Mouse (Mus musculus) MEL (cell line): ENCODE results near the gene Gm527. TPM values are rescaled to one million over a fixed set of nuclear protein-coding genes. Genes with fewer than 3 reads are reported as not detected.

Source experiments
- DNase-seq: peaks from one replicate; pipeline ENCODE4 v3.0.0; 2011; ENCODE audit warnings: low read depth, low spot score
- H3K27ac ChIP-seq: 2 replicates; pipeline ENCODE4 v1.5.1; 2012; ENCODE audit warnings: low read depth, mild to moderate bottlenecking, control low read depth, low read length, moderate library complexity; ENCODE audit not compliant: control insufficient read depth
- H3K27me3 ChIP-seq, 2 experiments: fragments of 150-350 bp in 1 of 2; sonication (generic) in 1 of 2; 2 replicates each; pipeline ENCODE4 v1.6.1; 2012; ENCODE audit warnings: low read length in 2 of 2, mild to moderate bottlenecking in 2 of 2, improper control_type of control experiment in 1 of 2, moderate library complexity in 1 of 2; ENCODE audit not compliant: insufficient read depth in 2 of 2, control insufficient read depth in 1 of 2
- H3K36me3 ChIP-seq, 2 experiments: 2 replicates each; pipeline ENCODE4 v1.6.1; 2012 to 2014; ENCODE audit warnings: low read length in 2 of 2, improper control_type of control experiment in 1 of 2, inconsistent platforms in 1 of 2, mild to moderate bottlenecking in 1 of 2; ENCODE audit not compliant: insufficient read depth in 2 of 2, control insufficient read depth in 1 of 2
- H3K4me1 ChIP-seq, 2 experiments: fragments of 150-350 bp in 1 of 2; sonication (generic) in 1 of 2; 2 replicates each; pipeline ENCODE4 v1.6.1; 2012; ENCODE audit warnings: low read length in 2 of 2, improper control_type of control experiment in 1 of 2, mild to moderate bottlenecking in 1 of 2; ENCODE audit not compliant: insufficient read depth in 2 of 2, control insufficient read depth in 1 of 2
- H3K4me3 ChIP-seq, 2 experiments: fragments of 150-350 bp in 1 of 2; sonication (generic) in 1 of 2; 2 replicates each; pipeline ENCODE4 v1.5.1; 2012; ENCODE audit warnings: low read depth in 2 of 2, low read length in 2 of 2, mild to moderate bottlenecking in 2 of 2, moderate library complexity in 2 of 2, control low read depth in 1 of 2, improper control_type of control experiment in 1 of 2; ENCODE audit not compliant: control insufficient read depth in 1 of 2, insufficient read depth in 1 of 2
- H3K79me2 ChIP-seq: 2 replicates; pipeline ENCODE4 v1.6.1; 2012; ENCODE audit warnings: mild to moderate bottlenecking, low read length, moderate library complexity; ENCODE audit not compliant: control insufficient read depth, poor library complexity, insufficient read depth
- H3K9ac ChIP-seq: 2 replicates; pipeline ENCODE4 v1.6.1; 2012; ENCODE audit warnings: low read depth, mild to moderate bottlenecking, control low read depth, low read length, moderate library complexity; ENCODE audit not compliant: control insufficient read depth, poor library complexity, severe bottlenecking
- H3K9me3 ChIP-seq: fragments of 150-350 bp; sonication (generic); replicated peaks from 2 replicates; pipeline ENCODE4 v1.6.1; 2012; ENCODE audit warnings: mild to moderate bottlenecking, low read length, improper control_type of control experiment, moderate library complexity; ENCODE audit not compliant: insufficient read depth
- BHLHE40 ChIP-seq: IDR thresholded peaks from 2 replicates; pipeline ENCODE4 v1.6.1; 2012; ENCODE audit warnings: low read depth, mild to moderate bottlenecking, inconsistent platforms, low read length, improper control_type of control experiment, borderline replicate concordance
- CHD1 ChIP-seq: IDR thresholded peaks from 2 replicates; pipeline ENCODE4 v1.6.1; 2012; ENCODE audit warnings: low read depth, mild to moderate bottlenecking, inconsistent platforms, low read length, improper control_type of control experiment
- CTCF ChIP-seq, 3 experiments: IDR thresholded peaks in 2 of 3; conservative IDR thresholded peaks in 1 of 3; 2 replicates each; pipeline ENCODE4 v1.5.1; 2011 to 2012; ENCODE audit warnings: low read length in 3 of 3, low read depth in 2 of 3, mild to moderate bottlenecking in 2 of 3, improper control_type of control experiment in 1 of 3, inconsistent platforms in 1 of 3, mixed read lengths in 1 of 3, moderate library complexity in 1 of 3; ENCODE audit not compliant: control insufficient read depth in 1 of 3, insufficient read depth in 1 of 3, poor library complexity in 1 of 3, severe bottlenecking in 1 of 3
- E2F4 ChIP-seq: IDR thresholded peaks from 2 replicates; pipeline ENCODE4 v1.6.1; 2011; ENCODE audit warnings: low read depth, low read length, improper control_type of control experiment, borderline replicate concordance
- ELF1 ChIP-seq: IDR thresholded peaks from 2 replicates; pipeline ENCODE4 v1.6.1; 2014; ENCODE audit warnings: low read depth, mild to moderate bottlenecking, inconsistent platforms, low read length, improper control_type of control experiment, moderate library complexity
- EP300 ChIP-seq, 2 experiments: IDR thresholded peaks; 2 replicates each; pipeline ENCODE4 v1.6.1; 2011; ENCODE audit warnings: improper control_type of control experiment in 2 of 2, low read length in 2 of 2, low read depth in 1 of 2, mild to moderate bottlenecking in 1 of 2
- ETS1 ChIP-seq: IDR thresholded peaks from 2 replicates; pipeline ENCODE4 v1.6.1; 2012; ENCODE audit warnings: low read depth, mild to moderate bottlenecking, inconsistent platforms, low read length, improper control_type of control experiment, moderate library complexity
- GABPA ChIP-seq: IDR thresholded peaks from 2 replicates; pipeline ENCODE4 v1.6.1; 2012; ENCODE audit warnings: low read depth, mild to moderate bottlenecking, inconsistent platforms, low read length, improper control_type of control experiment, moderate library complexity
- GATA1 ChIP-seq: IDR thresholded peaks from 2 replicates; pipeline ENCODE4 v1.6.1; 2011; ENCODE audit warnings: low read depth, low read length, improper control_type of control experiment
- HCFC1 ChIP-seq: IDR thresholded peaks from 2 replicates; pipeline ENCODE4 v1.6.1; 2012; ENCODE audit warnings: low read depth, mild to moderate bottlenecking, inconsistent platforms, low read length, improper control_type of control experiment, moderate library complexity
- JUND ChIP-seq: IDR thresholded peaks from 2 replicates; pipeline ENCODE4 v1.6.1; 2011; ENCODE audit warnings: low read depth, mild to moderate bottlenecking, improper control_type of control experiment, low read length
- KAT2A ChIP-seq: conservative IDR thresholded peaks from 2 replicates; pipeline ENCODE4 v1.6.1; 2012; ENCODE audit warnings: low read depth, low read length, improper control_type of control experiment, inconsistent platforms
- MAFK ChIP-seq: IDR thresholded peaks from 2 replicates; pipeline ENCODE4 v1.6.1; 2011; ENCODE audit warnings: low read depth, mild to moderate bottlenecking, low read length, improper control_type of control experiment, borderline replicate concordance
- MAX ChIP-seq: IDR thresholded peaks from 2 replicates; pipeline ENCODE4 v1.6.1; 2011; ENCODE audit warnings: low read length, improper control_type of control experiment
- MAZ ChIP-seq: IDR thresholded peaks from 2 replicates; pipeline ENCODE4 v1.6.1; 2012; ENCODE audit warnings: low read depth, mild to moderate bottlenecking, inconsistent platforms, low read length, improper control_type of control experiment
- MEF2A ChIP-seq: IDR thresholded peaks from 2 replicates; pipeline ENCODE4 v1.6.1; 2014; ENCODE audit warnings: low read depth, mild to moderate bottlenecking, inconsistent platforms, low read length, improper control_type of control experiment; ENCODE audit not compliant: poor library complexity, insufficient replicate concordance, severe bottlenecking; ENCODE audit errors: extremely low read depth
- MXI1 ChIP-seq: IDR thresholded peaks from 2 replicates; pipeline ENCODE4 v1.6.1; 2011; ENCODE audit warnings: mild to moderate bottlenecking, low read depth, low read length, improper control_type of control experiment
- MYB ChIP-seq: IDR thresholded peaks from 2 replicates; pipeline ENCODE4 v1.6.1; 2011; ENCODE audit warnings: mild to moderate bottlenecking, low read depth, low read length, improper control_type of control experiment
- MYC ChIP-seq: IDR thresholded peaks from 2 replicates; pipeline ENCODE4 v1.6.1; 2011; ENCODE audit warnings: low read depth, mild to moderate bottlenecking, low read length, improper control_type of control experiment, moderate library complexity
- NRF1 ChIP-seq: IDR thresholded peaks from 2 replicates; pipeline ENCODE4 v1.6.1; 2014; ENCODE audit warnings: low read depth, mild to moderate bottlenecking, inconsistent platforms, low read length, improper control_type of control experiment, moderate library complexity; ENCODE audit not compliant: poor library complexity, insufficient read depth, severe bottlenecking
- POLR2A ChIP-seq, 2 experiments: IDR thresholded peaks; 2 replicates each; pipeline ENCODE4 v1.6.1; 2011 to 2012; ENCODE audit warnings: low read length in 2 of 2, mild to moderate bottlenecking in 2 of 2, control low read depth in 1 of 2, improper control_type of control experiment in 1 of 2, low read depth in 1 of 2, moderate library complexity in 1 of 2; ENCODE audit not compliant: control insufficient read depth in 1 of 2, insufficient read depth in 1 of 2, poor library complexity in 1 of 2
- POLR2AphosphoS5 ChIP-seq: IDR thresholded peaks from 2 replicates; pipeline ENCODE4 v1.6.1; 2012; ENCODE audit warnings: low read depth, borderline replicate concordance, mild to moderate bottlenecking, inconsistent platforms, low read length, moderate library complexity, mixed read lengths
- RCOR1 ChIP-seq: IDR thresholded peaks from 2 replicates; pipeline ENCODE4 v1.6.1; 2012; ENCODE audit warnings: low read depth, mild to moderate bottlenecking, inconsistent platforms, low read length, improper control_type of control experiment
- SIN3A ChIP-seq: IDR thresholded peaks from 2 replicates; pipeline ENCODE4 v1.6.1; 2012; ENCODE audit warnings: low read length, improper control_type of control experiment, inconsistent platforms
- SMC3 ChIP-seq: IDR thresholded peaks from 2 replicates; pipeline ENCODE4 v1.6.1; 2011; ENCODE audit warnings: low read depth, low read length, improper control_type of control experiment
- TAL1 ChIP-seq: IDR thresholded peaks from 2 replicates; pipeline ENCODE4 v1.6.1; 2012; ENCODE audit warnings: mild to moderate bottlenecking, inconsistent platforms, low read length, moderate library complexity, mixed read lengths
- TBP ChIP-seq: IDR thresholded peaks from 2 replicates; pipeline ENCODE4 v1.8.0; 2011; ENCODE audit warnings: low read depth, low read length, improper control_type of control experiment
- TCF12 ChIP-seq: IDR thresholded peaks from 2 replicates; pipeline ENCODE4 v1.6.1; 2014; ENCODE audit warnings: low read depth, mild to moderate bottlenecking, inconsistent platforms, low read length, improper control_type of control experiment, moderate library complexity
- UBTF ChIP-seq: IDR thresholded peaks from 2 replicates; pipeline ENCODE4 v1.6.1; 2012; ENCODE audit warnings: low read depth, mild to moderate bottlenecking, inconsistent platforms, low read length, improper control_type of control experiment, moderate library complexity, borderline replicate concordance; ENCODE audit not compliant: insufficient read depth
- USF1 ChIP-seq: IDR thresholded peaks from 2 replicates; pipeline ENCODE4 v1.6.1; 2014; ENCODE audit warnings: low read depth, mild to moderate bottlenecking, inconsistent platforms, low read length, improper control_type of control experiment, moderate library complexity
- USF2 ChIP-seq, 2 experiments: IDR thresholded peaks; 2 replicates each; pipeline ENCODE4 v1.6.1; 2011 to 2012; ENCODE audit warnings: improper control_type of control experiment in 2 of 2, low read length in 2 of 2, borderline replicate concordance in 1 of 2, inconsistent platforms in 1 of 2, low read depth in 1 of 2, mild to moderate bottlenecking in 1 of 2; ENCODE audit not compliant: insufficient read depth in 1 of 2
- ZKSCAN1 ChIP-seq: IDR thresholded peaks from 2 replicates; pipeline ENCODE4 v1.6.1; 2012; ENCODE audit warnings: low read depth, mild to moderate bottlenecking, inconsistent platforms, low read length, improper control_type of control experiment, moderate library complexity
- ZMIZ1 ChIP-seq: IDR thresholded peaks from 2 replicates; pipeline ENCODE4 v1.6.1; 2012; ENCODE audit warnings: low read depth, mild to moderate bottlenecking, inconsistent platforms, low read length, improper control_type of control experiment, moderate library complexity
- ZNF384 ChIP-seq: IDR thresholded peaks from 2 replicates; pipeline ENCODE4 v1.6.1; 2012; ENCODE audit warnings: low read depth, mild to moderate bottlenecking, inconsistent platforms, low read length, improper control_type of control experiment
- polyA plus RNA-seq, 2 experiments: library from polyadenylated mRNA; stranded (reverse) in 1 of 2; unstranded in 1 of 2; fragments of >175 nt in 1 of 2; fragments of >200 nt in 1 of 2; gene quantifications; 2 replicates each; pipeline versions ENCODE4 v1.2.1 to v1.2.4; 2012; ENCODE audit warnings: low replicate concordance in 2 of 2, low read depth in 1 of 2; ENCODE audit not compliant: insufficient read length in 2 of 2, insufficient read depth in 1 of 2, missing spikeins in 1 of 2
- total RNA-seq: library from RNA; depleted of rRNA; stranded (reverse); fragments of 300-350 nt; gene quantifications from 2 replicates; pipeline ENCODE4 v1.2.3, GENCODE M21; 2012

Gm527 gene
- total and polyA plus RNA-seq, 3 experiments: 1.7 to 2.6 TPM; not detected in 1

- peaks cover 54% of the 10 kb centered on the region for H3K79me2 ChIP-seq
- peak within 1 kb of the TSS; percentile 97 for H3K9ac ChIP-seq
- H3K9me3 ChIP-seq: no peaks in the 10 kb centered on the region
- H3K4me3 ChIP-seq: peak within 1 kb of the TSS; percentile 90 to 98
- peaks cover 0 to 7% of the 10 kb centered on the region in 2 experiments; a peak in 2 of 4 replicates for H3K4me1 ChIP-seq
- peak; percentile 99 for DNase-seq
- H3K27me3 ChIP-seq: no peaks in the 10 kb centered on the region
- peak within 1 kb of the TSS; percentile 65 for H3K27ac ChIP-seq
- peaks cover 0 to 15% of the 10 kb centered on the region in 2 experiments; a peak in 2 of 4 replicates for H3K36me3 ChIP-seq
- TF ChIP-seq CHD1 (no peak; the same call in 1 of the 2 replicates), MAZ (peak; percentile 77; the same call in 1 of the 2 replicates), MAFK (no peak), MYC (peak; percentile 77; the same call in 1 of the 2 replicates), ZKSCAN1 (no peak), SIN3A (peak; percentile 99), EP300 (IDR thresholded peaks at IDR 0.05; ENCODE audit: low read depth in 1 of 2, low read length in 2 of 2) (peak in 1 of 2 experiments; percentile 45; a peak in 1 of 4 replicates), CTCF (IDR thresholded peaks at IDR 0.05 in 2 of 3, conservative IDR thresholded peaks at IDR 0.05 in 1 of 3; ENCODE audit: control insufficient read depth in 1 of 3, insufficient read depth in 1 of 3, low read depth in 2 of 3, low read length in 3 of 3, poor library complexity in 1 of 3, severe bottlenecking in 1 of 3) (no peak), SMC3 (no peak), KAT2A (peak; percentile 100), USF1 (peak; percentile 100), MEF2A (peak; percentile 59; the same call in 1 of the 2 replicates), MYB (no peak), GATA1 (no peak), TAL1 (no peak), ELF1 (peak; percentile 95), MXI1 (peak; percentile 97), RCOR1 (0 out of 2 replicates have a peak, but pooled peaks have one; percentile 27), GABPA (peak; percentile 54; the same call in 1 of the 2 replicates), UBTF (no peak), ETS1 (peak; percentile 55), ZNF384 (no peak), POLR2AphosphoS5 (no peak), TBP (peak; percentile 74), JUND (no peak), NRF1 (peak; percentile 47; the same call in 1 of the 2 replicates), BHLHE40 (peak; percentile 71; the same call in 1 of the 2 replicates), USF2 (IDR thresholded peaks at IDR 0.05; ENCODE audit: borderline replicate concordance in 1 of 2, insufficient read depth in 1 of 2, low read depth in 1 of 2, low read length in 2 of 2) (peak; percentile 80 to 95), MAX (peak; percentile 98), E2F4 (no peak), POLR2A (IDR thresholded peaks at IDR 0.05; ENCODE audit: control insufficient read depth in 1 of 2, insufficient read depth in 1 of 2, low read depth in 1 of 2, low read length in 2 of 2, poor library complexity in 1 of 2) (peak; percentile 85 to 93), TCF12 (peak; percentile 72), HCFC1 (peak; percentile 100), ZMIZ1 (peak; percentile 89; the same call in 1 of the 2 replicates)
Measured at GRCm38 (mm10) chr12:64965124-64966026, 47.7 kb downstream of the Gm527 start, which contains the start of the genes Klhl28 and Togaram1. Gene Klhl28, minus strand, starts transcription at chr12:64965534. Gene Togaram1, plus strand, starts transcription at chr12:64965804.
